Mouse (Mus musculus): ENCODE data around the gene Olfr205. TPM values are rescaled to one million over a fixed set of nuclear protein-coding genes. Genes with fewer than 3 reads are reported as not detected.
"Not testable (repeated sequence)": the region's sequence is repeated elsewhere in the genome, so short reads cannot be mapped to it uniquely, and the experiment has no call there.

The Olfr205 gene
- total RNA-seq (2021): not detected

- DNase-seq (ENCODE audit: extremely low spot score in 1 of 2, low spot score in 2 of 2): no peak
- intact Hi-C loops (cut with DNase I): no loop called here
These were observed at the start of gene Olfr205 for GRCm38 (mm10) chr16:59331038-59331437. Olfr205 (minus strand) TSS chr16:59331138.

- no peak for DNase-seq (ENCODE audit: extremely low spot score in 1 of 2, low spot score in 2 of 2)
- intact Hi-C loops (cut with DNase I): no loop called here
These were observed 33.0 kb upstream of the Olfr205 start, which contains the start of gene Olfr209 for GRCm38 (mm10) chr16:59363893-59364292. Olfr209 (minus strand) TSS chr16:59363993.

DNA sequence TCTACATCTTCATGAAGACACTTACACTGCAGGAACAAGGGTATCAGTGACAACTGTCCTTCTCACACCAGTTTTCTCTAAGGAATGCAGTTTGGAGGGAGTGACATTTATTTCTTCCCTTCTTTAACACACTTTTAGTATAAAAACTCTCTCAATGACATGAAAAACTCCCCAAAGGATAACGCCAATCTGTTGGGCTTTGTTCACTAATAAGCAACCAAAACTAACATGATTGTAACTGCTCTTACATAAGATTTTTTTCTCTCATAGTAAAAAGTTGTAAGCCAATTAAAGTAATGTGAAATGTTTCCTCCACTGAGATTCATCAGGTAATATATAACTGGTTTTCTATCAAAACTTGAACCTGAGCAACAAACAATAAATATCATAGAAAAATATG, 18.2 kb upstream of the Olfr205 start, which contains the start of gene Olfr206:
Gene Olfr206, minus strand, starts transcription at position 101 of the 400 bp plus-strand sequence.
- no peak for DNase-seq (ENCODE audit: extremely low spot score in 1 of 2, low spot score in 2 of 2)
- intact Hi-C loops (cut with DNase I): no loop called here

- intact Hi-C loops (cut with DNase I); DNase-seq (ENCODE audit: extremely low spot score in 1 of 2, low spot score in 2 of 2): not testable (repeated sequence)
These were observed 7.7 kb downstream of the Olfr205 start for GRCm38 (mm10) chr16:59323262-59323661.

DNA sequence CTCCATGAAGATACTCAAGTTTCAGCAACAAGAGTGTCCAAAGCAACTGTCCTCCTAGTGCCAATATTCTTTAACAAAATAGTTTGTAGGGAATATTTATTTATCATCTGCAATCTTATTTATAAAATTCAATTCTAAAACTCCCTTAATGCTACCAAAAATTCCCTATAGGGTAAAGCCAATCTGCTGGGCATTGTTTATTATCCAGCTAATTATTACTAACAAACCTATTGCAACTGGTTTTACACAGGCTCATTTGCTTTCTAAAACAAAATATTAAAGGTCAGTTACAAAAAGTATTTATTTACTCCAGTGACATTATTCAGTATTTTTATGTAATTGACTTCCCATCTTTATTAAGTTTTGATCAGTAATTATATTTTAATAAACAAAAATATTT, 12.8 kb downstream of the Olfr205 start, which contains the start of gene Olfr204:
Gene Olfr204, minus strand, starts transcription at position 101 of the 400 bp plus-strand sequence.
- DNase-seq (ENCODE audit: extremely low spot score in 1 of 2, low spot score in 2 of 2): no peak
- intact Hi-C loops (cut with DNase I): no loop called here

GRCm38 (mm10) chr16:59298581-59298980, 32.4 kb downstream of the Olfr205 start, which contains the start of gene Olfr203:
Olfr203 (plus strand) TSS chr16:59298881.
- DNase-seq (ENCODE audit: extremely low spot score in 1 of 2, low spot score in 2 of 2): no peak
- intact Hi-C loops (cut with DNase I): no loop called here

- intact Hi-C loops (cut with DNase I): not testable (repeated sequence)
These were observed 43.4 kb downstream of the Olfr205 start for GRCm38 (mm10) chr16:59287576-59287975.

GRCm38 (mm10) chr16:59286693-59287092, 44.2 kb downstream of the Olfr205 start, which contains the start of gene Olfr202:
Olfr202 (minus strand) TSS chr16:59286793.
- intact Hi-C loops (cut with DNase I): no loop called here
- no peak for DNase-seq (ENCODE audit: extremely low spot score in 1 of 2, low spot score in 2 of 2)

More at GRCm38 (mm10) chr16:59287576-59287975, 43.4 kb downstream of the Olfr205 start:
- DNase-seq (ENCODE audit: extremely low spot score in 1 of 2, low spot score in 2 of 2): not testable (repeated sequence)

- intact Hi-C loops (cut with DNase I): no loop called here
- no peak for DNase-seq (ENCODE audit: extremely low spot score in 1 of 2, low spot score in 2 of 2)
These were observed 47.5 kb downstream of the Olfr205 start for GRCm38 (mm10) chr16:59283476-59283875.

DNA sequence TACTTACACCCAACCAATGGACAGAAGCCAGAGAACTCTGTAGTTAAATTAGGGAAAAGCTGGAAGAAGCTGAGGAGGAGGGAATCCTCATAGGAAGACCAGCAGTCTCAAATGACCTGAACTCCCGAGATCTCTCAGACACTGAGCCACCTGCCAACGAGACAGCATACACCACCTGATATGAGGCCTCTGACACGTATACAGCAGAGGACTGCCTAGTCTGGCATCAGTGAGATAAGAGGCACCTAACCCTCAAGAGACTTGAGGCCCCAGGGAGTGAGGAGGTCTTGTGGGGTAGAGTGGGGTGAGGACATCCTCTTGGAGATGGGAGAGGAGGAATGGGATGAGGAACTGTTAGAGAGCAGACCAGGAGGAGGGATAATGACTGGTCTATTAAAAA, 50.4 kb downstream of the Olfr205 start:
- intact Hi-C loops (cut with DNase I): no loop called here

More for the DNA sequence above, 50.4 kb downstream of the Olfr205 start:
- DNase-seq (ENCODE audit: extremely low spot score in 1 of 2, low spot score in 2 of 2): no peak

Other genes starting within 250 kb of the Olfr205 start
- not detected for gene Olfr191, start 241.3 kb downstream of the Olfr205 start, total RNA-seq (2021)
- not detected for gene Olfr193, start 219.3 kb downstream of the Olfr205 start, total RNA-seq (2021)
- not detected for gene Olfr194, start 210.1 kb downstream of the Olfr205 start, total RNA-seq (2021)
- not detected for gene Olfr195, start 184.1 kb downstream of the Olfr205 start, total RNA-seq (2021)
- gene Olfr196, start 160.7 kb downstream of the Olfr205 start, total RNA-seq (2021): not detected
- gene Olfr198, start 127.6 kb downstream of the Olfr205 start, total RNA-seq (2021): not detected
- gene Olfr199, start 111.4 kb downstream of the Olfr205 start, total RNA-seq (2021): not detected
- not detected for gene Olfr201, start 58.5 kb downstream of the Olfr205 start, total RNA-seq (2021)
- not detected for gene Olfr202, start 44.3 kb downstream of the Olfr205 start, total RNA-seq (2021)
- not detected for gene Olfr203, start 32.3 kb downstream of the Olfr205 start, total RNA-seq (2021)
- gene Olfr204, start 12.9 kb downstream of the Olfr205 start, total RNA-seq (2021): not detected
- gene Olfr206, start 18.1 kb upstream of the Olfr205 start, total RNA-seq (2021): not detected
- not detected for gene Olfr209, start 32.9 kb upstream of the Olfr205 start, total RNA-seq (2021)
- under 1 TPM in 1 of 2 experiments, not detected in 1; 0.13 TPM for gene Gabrr3, start 76.2 kb upstream of the Olfr205 start, total RNA-seq (2021)
- 10 to 100 TPM; 12.9 to 13.4 TPM for gene Riox2, start 140.6 kb upstream of the Olfr205 start, total RNA-seq (2021)